Mouse (Mus musculus) megakaryocyte progenitor cell, adult 5-6 weeks (primary cell): ENCODE data around the gene Tgfbr1. TPM values are rescaled to one million over a fixed set of nuclear protein-coding genes. Genes with fewer than 3 reads are reported as not detected.

Experiments
- ATAC-seq: replicated peaks from 2 replicates; pipeline ENCODE4 v1.8.0; 2016; ENCODE audit warnings: mild to moderate bottlenecking, moderate TSS enrichment, inconsistent platforms; ENCODE audit not compliant: poor library complexity
- total RNA-seq, 2 experiments: library from RNA; stranded (forward) in 1 of 2; stranded (reverse) in 1 of 2; fragments of 157-497, 149-512 nt in 1 of 2; fragments of 200-1000 nt in 1 of 2; gene quantifications; 2 replicates each; pipeline versions ENCODE4 v1.2.3 to v1.2.4; 2015 to 2017

Gene Tgfbr1
- total RNA-seq (2015) (18.4 and 19.5 TPM in 2 replicates), total RNA-seq (2017) (19.9 and 23.1 TPM in 2 replicates)

DNA sequence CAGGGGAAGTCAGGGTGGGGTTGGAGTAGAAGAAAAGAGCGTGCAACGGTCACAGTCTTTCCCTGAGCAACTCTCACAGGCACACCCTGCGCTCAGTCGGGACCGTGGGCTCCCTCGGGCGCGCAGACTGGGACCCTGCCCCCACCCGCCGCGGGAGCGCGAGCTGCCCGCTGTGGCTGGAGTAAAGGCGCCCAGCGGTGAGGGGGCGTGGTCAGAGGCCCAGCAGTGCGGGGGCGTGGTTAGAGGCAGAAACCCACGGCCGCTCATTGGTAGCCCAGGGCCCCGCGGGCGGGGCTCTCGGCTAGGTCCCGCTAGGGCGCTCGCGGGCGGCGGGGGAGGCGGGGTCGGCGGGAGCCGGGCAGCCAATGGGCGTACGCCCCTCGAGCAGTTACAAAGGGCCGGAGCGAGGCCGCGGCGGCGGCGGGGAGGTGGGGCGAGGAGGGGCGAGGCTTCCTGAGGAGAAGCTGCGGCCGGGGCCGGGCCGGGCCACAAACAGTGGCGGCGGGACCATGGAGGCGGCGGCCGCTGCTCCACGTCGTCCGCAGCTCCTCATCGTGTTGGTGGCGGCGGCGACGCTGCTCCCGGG is at the start of gene Tgfbr1:
Gene Tgfbr1, plus strand, starts transcription at position 420 of the 586 bp plus-strand sequence.
- peak; percentile 85 for ATAC-seq

DNA sequence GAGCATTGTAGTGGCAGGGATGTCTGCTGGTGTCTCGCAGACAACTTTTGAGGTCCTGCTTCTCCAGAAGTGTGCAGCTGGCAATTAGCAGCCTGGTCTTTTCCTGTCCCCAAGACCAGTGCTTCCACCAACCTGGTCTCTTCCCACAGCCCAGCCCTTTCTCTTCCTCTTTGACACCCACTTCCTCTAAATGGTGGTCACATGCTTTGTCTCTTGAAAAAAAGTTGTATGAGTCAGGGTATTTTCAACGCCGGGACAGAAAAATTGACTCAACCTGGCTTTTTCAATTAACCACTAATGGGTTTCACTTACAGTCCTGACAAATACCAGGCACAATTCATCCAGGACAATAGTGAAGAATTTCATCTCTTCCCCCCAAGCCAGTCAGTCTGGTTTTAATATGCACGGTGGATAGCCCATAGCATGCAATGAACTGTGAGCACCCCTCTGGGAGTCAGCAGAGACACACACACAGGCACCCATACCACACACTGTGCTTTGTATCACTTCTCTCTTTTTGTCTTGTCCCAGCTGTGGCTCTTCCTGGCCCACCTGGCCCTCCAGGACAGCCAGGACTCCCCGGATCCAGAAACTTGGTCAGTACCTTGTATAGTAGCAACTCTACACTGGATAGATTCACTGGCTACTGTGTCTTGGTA is 49.6 kb upstream of the Tgfbr1 start:
- peak; percentile 83 for ATAC-seq

DNA sequence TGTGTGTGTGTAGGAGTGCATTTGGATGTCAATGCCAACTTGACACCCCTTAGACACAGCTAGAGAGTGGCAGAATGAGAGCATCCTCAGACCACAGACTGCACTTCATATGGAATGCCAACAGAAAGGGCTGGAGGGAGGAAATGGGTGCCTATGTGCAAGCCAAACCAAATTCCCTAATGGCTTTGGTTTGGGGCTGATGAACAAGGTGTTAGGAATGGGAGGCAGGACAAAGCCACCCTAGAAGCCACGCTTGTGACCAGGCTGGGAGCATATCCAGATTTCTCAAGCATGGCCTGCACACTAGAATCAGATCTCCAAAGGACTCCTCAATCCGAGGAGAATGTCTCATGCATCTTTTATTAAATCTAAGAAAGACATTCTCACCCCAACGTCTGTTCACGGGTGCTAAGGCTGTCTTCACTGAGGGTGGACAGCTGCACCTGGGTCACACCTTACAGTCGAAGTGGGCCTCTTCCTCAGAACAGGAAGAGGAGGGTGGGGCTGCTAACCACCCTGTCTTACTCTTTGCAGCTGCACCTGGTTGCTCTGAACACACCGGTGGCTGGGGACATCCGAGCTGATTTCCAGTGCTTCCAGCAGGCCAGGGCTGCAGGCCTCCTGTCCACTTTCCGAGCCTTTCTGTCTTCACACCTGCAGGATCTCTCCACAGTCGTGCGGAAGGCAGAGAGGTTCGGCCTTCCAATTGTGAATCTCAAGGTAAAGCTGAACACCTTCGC is 43.0 kb upstream of the Tgfbr1 start:
- no peak for ATAC-seq

DNA sequence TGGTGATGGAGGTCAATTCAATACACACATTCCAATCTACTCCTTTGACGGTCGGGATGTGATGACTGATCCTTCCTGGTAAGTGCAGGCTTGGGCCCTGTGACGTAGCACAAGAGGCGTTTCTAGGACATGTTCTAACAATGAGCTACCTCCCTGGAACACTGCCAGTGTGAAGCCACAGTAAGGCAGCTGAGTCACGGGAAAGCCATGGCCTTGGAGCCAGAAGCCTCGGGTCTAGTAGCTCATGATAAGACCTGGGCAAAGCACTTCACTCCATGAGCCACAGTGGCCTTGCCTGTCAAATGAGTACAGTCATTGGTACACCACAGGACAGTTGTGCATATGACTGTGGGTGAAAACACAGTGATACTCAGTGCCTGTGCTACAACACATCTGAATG is 42.2 kb upstream of the Tgfbr1 start:
- ATAC-seq, result peak; percentile 71

DNA sequence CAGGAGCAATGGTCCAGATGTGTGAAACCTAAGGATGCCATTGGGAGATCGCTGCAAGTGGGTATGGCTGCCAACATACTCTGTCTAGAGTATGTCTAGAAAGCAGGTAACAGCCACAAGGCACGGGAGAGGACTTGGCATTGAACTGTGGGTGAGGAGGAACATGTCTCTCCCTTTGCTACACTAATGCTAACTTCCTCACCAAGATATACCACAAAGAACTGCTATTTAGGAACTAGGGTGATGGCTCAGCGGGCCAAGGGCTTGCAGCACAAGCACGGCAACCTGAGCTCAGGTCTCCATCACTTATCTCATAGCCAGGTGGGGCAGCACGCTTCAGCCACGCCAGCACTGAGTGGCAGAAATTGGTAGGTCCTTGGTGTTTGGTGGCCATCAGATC is 41.6 kb upstream of the Tgfbr1 start:
- ATAC-seq, result peak; percentile 21

DNA sequence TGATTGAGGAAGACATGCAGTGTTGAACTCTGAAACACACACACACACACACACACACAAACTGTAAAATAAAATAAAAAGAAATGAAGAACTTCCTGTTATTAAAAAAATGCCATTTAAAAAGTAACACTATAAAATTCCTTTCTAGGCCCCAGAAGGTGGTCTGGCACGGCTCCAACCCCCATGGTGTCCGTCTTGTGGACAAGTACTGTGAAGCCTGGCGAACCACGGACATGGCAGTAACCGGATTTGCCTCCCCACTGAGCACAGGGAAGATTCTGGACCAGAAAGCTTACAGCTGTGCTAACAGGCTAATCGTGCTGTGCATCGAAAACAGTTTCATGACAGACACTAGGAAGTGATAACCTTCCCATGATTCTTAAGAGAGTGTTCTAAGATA is 41.1 kb upstream of the Tgfbr1 start:
- no peak for ATAC-seq

DNA sequence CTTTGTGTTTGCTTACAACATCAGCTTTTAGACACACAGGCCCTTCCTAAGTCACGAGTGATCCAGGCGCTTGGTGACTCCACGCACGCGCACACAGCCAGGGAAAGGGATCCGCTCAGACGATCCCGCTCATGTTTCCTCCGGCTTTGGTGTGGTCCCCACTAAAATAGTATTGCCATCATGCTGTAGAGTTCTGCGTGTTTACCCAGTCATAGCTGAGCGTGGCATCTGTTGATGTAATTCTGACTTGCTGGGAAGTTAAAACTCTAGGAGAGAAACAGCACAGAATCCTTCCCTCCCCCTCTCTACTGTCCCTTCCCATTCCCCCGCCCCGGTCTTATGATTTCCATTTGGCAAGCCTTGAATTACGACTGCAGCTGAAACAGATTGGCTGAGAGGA is 40.3 kb upstream of the Tgfbr1 start:
- ATAC-seq, result no peak

DNA sequence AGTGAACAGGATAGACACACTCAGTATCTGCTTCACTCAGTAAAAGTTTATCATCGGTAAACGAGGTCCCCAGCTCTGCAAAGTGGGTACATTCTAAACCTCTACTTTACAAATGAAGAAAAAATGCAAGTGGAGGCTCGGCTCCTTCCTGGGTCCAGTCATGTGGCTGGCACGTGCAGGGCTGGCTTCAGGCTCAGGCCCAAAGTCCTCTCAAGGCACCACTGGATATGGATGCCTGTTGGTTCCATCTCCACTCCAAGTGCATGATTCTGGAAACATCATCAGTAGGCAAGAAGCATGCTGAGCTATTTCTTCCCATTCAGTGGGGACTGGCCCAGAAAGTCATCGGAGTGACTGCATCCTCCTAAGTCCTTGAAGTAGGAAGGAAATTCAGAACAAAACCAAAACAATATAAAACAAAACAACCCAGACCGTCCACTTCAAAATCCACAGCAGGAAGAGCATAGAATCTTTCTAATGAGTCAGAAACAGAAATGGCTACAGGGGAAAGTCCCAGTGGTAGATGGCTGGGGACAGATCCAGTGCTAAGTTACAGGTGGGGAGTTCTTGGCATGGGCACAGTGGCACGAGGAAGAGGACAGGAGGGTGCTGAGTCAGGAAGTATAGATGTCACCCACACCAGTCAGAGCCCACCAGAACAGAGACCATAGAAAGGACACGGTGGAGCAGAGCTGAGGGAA is 39.2 kb upstream of the Tgfbr1 start:
- ATAC-seq, result no peak

DNA sequence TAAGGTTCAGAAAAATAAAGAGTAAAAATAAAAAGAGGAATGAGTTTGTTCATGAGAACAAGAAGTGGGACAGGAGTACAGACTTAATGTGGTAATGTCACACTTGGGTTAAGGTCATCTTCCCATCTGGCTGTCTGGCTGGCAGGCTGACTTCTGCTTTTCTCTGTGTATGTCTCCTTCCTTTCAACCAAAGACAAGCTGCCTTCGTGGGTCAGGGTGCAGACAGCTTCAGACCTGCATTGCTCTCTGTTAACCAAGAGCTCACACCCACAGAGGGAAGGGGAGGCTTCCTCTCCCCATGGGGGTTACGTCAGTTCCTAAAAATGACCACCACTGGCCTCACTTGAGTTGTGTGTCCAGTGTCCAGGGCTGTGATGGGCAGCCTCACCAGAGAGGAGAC is 37.6 kb upstream of the Tgfbr1 start:
- ATAC-seq, result peak; percentile 64

DNA sequence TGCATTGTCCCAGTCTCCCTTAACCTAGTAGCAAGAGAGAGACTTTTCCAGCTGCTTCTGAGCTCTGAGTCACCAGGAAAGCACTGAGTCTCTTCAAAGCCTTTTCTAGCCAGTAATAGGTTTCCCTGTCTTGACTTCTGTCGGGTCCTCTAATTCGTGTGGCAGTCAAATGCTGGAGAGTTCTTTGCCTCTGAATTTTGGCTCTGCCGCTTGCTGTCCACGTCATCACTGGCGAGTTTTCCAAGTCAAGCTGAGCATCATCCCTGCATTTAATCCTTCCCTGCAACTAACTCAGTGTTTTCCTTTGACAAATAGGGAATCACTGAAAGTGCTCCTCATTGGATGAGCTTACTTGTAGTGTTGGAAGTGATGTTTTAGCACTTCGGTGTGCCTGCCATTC is 36.6 kb upstream of the Tgfbr1 start:
- ATAC-seq, result no peak

DNA sequence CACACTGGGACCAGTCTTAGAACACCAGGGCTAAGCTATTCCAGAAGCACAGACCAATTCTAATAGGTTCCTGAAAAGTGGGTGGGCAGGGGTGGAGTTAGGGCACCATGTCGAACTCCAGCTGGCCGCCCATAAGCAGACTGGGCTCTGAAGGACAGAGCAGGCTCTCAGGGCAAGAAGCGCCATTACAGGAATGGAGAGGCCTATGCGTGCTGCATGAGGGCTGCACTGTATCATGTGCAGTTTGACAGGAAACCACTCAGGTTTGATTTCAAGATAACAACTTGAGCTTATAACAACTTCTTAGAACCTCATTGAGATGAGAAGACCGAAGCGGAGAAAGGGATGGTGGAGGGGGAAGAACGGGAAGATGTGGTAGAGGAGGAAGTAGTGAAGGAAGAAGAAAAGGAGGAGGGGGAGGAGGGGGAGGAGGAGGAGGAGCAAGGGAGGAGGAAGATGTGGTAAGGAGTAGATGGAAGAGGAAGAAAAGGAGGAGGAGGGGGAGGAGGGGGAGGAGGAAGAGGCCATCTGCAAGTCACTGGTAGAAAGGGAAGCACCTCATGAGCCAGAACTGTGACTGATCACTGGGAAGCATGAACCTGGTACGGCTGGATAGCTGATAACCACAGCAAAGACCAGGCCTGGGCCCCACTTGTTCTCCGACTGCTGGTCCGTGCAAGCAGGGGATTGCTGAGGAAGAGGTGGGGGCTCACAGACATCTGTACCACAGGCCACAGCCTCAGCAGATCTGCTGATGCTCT is 33.3 kb upstream of the Tgfbr1 start:
- peak; percentile 56 for ATAC-seq

DNA sequence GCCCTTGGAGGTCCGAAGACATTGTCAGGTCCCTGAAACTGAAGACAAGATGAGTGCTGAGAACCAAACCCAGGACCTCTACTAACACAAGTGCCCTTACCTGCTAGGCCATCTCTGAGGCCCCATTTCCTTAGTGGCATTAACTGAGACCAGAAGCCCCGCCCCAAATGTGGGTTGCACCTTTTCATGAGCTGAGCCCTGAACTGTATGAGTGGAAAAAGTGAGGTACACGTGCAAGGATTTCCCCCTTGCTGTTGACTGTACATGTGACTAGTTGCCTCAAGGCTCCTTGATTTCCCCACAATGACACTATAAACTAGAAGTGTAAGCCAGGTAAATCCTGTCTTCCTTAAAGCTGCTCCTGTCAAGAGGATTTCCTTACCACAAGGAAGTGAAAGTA is 30.7 kb upstream of the Tgfbr1 start:
- ATAC-seq, result no peak

DNA sequence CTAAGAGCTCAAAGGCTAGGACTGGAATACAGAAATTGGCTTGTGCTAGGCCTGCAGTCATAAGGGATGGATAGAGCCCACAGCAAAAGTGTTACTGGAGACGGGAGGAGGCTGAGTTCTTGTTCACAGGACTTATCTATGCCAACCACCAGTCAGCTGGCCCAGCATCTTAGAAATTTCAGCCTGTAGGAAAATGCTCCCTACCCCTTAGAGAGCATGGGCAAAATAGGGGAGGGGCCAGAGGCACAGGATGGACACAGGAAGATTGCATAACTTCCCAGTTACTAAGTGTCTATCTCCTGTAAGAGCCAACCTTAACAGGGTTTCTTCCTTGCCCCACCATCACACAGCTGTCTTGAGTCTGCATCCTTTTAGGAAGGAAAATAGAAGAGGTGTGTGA is 28.8 kb upstream of the Tgfbr1 start:
- peak; percentile 55; the same call in 1 of the 2 replicates for ATAC-seq

DNA sequence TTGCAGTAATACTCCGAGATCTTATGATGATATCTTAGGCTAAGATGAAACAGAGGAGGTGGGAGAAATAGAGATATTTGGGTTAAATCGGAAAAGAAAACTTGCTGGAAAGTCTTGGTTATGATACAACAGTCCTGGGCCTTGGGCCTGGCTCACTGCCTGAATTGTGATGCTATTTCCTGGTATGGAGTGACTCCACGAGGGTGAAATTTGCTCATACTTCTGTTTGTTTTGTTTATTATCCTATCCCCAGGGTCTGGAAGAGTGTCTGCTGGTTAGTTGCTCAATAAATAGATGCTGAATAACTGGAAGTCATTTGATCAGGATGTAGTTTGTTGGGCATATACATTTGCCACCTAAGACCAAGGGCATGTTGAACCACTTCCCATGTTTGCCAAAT is 25.2 kb upstream of the Tgfbr1 start:
- no peak for ATAC-seq

DNA sequence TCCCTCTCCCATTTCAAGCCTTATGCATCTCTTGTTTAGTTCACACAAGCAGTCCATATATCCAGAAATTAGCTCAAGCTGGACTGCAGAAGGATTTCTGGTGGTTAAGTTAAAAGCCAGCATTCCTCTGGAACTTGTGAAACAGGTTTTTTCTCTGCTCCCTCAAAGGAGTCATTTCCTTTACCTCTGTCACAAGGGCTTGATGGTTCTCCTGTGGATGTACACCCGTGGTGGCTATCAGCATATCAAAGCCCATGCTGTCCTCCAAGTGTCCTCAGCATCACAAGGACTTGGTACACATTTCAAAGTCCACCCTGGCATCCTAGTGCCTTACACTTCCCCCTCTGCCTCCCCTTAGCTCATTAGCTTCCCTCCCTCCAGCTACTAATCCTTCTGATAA is 23.7 kb upstream of the Tgfbr1 start:
- ATAC-seq, result no peak

DNA sequence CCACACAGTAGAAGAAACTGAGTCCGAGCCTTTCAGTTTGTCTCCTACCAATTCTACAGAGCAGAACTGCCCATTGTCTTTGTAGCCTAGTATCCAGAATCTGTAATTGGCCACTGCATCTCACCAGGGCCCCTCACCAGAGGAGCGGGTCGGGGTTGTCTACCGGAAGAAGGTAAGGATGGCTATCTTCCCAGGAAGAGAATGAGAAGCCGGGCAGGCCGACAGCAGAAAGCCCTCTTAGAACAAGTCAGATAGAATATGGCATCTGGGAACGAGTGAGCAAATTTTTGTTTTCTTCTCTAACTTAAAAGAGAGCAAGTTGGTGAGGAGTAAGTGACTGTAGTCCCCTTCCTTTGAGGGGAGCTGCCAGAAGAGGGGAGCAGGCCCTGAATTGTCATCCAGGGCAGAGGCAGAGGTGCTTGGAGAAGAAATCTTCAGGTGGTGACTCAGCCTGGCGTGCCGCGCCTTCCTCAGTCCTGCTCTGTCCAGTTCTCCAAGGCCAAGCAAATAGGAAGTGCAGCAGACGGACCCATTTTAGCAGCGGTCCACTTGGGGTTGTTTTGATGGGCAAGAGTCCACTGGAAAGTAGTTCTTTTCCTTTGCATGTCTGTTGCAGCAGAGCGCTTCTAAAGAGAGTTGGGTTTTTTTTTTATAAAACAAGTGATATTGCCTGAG is 22.5 kb upstream of the Tgfbr1 start:
- ATAC-seq, result no peak

DNA sequence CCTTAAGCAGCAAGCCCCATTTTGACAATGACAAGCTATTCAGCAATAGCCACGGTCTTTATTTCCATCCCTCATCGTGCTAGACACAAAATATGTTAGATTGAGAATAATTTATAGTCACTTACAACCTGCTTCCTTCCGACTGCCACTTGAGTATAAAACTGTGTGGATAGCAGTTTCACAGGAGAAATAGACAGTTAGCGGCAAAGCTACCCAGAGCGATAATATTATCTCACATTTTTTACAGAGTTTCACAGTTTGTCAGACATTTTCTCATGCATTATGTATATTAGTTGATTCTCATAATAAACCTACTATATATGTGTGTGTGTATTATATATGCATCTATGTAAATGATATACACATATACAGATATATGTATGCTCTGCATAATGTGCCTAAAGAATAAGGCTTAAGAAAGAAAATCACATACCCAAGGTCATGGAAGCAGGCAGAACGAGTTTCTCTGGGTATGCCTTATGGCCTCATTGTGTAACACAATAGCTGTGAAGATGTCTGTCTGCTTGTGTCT is 20.1 kb upstream of the Tgfbr1 start:
- ATAC-seq, result no peak

DNA sequence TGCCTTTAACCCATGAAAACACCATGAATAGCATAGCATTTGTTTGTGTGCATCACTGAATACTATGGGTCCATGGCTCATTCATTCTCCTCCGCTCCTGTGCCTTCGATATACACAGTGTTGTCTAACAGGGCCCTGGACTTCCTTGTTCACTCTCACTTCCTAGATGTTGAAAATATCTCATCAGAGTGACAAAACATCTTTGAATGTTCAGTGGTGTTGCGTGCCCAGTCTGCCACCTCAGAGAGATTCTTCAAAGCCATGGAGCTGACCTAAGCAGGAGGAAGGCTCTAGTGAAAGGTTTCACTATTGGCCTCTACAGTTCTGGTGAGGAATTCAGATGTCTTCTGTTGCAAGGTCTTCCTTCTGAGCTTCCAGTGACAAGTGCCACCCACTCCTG is 19.5 kb upstream of the Tgfbr1 start:
- ATAC-seq, result peak; percentile 60

DNA sequence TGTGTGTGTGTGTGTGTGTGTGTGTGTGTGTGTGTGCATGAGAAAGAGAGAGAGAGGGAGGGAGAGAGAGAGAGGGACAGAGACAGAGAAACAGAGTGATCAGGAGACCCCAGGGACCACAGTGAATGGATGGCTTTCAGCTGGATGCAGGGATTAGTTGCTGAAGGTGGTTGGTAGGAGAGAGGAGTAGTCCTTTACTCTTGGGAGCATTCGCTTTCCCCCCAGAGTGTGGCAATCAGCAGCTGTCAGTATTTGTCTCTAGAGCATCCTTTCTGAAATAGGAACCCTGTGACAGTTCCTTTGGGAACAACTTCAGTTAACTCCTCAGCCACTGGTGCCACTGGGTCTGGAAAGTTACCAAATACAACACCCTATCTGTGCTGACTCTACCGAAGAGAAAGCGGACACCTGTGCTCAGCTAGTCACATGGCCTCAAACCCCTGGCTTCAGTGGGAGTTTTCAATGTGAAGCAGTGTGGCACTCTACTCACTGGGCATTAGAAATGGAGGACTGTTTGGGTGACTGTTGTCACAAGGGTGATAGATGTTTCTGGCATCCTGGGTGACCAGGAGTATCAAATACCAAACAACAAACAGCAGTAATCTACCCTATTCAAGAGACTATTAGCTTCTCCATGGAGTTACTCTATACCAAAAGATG is 16.0 kb upstream of the Tgfbr1 start:
- no peak for ATAC-seq

DNA sequence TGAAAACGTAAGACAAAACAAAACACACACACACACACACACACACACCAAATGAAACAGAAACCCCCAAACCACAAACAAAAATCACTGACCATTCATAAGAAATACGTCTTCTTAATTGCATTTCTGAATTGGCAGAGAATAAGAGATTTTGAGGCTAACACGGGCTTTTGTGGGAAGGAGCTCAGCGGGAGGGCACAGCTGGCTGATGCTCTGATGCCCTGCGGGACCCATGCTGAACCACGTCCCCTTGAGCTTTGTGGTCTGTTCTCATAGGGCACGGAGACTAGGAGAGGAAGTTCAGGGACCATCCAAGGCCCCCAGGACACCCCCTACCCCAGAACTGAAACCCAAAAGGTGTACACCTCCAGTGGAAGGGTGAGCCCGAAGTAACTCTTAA is 10.4 kb upstream of the Tgfbr1 start:
- ATAC-seq, result no peak
